ENCODE assay signal across 8 mouse cellular contexts in the genomic region with DNA sequence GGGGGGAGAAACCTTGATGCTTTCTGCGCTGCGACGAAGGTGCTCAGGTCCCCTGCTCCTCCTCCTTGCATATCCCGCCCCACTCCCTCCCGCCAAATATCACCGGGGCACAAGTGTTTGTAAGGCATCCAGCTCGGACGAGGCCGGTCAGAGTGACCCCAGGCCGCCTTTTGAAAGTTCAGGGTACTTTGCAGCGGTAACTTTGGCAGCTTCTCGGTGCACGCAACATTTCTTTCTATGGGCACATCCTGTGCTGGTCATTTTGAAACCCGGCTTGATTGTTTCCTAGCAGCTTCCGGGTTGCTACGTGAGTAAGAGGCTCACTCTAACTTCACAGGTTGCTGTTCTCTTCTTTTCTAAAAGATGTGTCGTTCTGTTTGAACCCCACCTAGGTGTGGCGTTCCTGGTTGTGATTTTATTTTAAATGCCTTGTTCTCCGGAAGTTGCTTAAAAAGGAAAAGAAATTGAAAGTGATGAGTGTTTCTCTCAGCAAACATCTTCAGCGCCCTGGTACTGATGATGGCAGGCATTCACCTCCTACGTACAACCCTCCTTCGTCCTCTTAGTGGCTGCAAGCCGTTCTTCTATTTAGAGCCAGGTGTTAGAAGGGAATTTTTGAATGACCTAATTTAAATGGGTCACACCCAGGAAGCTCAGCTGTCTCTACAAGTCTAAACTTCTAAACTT. TPM values are rescaled to one million over a fixed set of nuclear protein-coding genes. Genes with fewer than 3 reads are reported as not detected.
DNase-seq lines count a peak whose midpoint lies in the region; ATAC-seq and TF ChIP-seq lines count a peak whose summit lies in the region.

No protein-coding gene starts in this region.

- TF ChIP-seq POLR2A in thymus, adult 2 months (IDR thresholded peaks at IDR 0.05; ENCODE audit: control insufficient read depth, extremely low read depth, insufficient read depth, low read length, poor library complexity), result no peak
- TF ChIP-seq POLR2A in myocyte (IDR thresholded peaks at IDR 0.05; ENCODE audit: insufficient read length, low read depth), result no peak

- peak; percentile 33 for DNase-seq in thymus, adult 2 months
- no peak for DNase-seq in thymus, postnatal 10 days (ENCODE audit: low spot score in 2 of 2)
- DNase-seq in embryo, embryonic 11 days, result peak; percentile 29
- DNase-seq in heart, postnatal 10 days, result peak; percentile 15 to 36
- no peak for DNase-seq in layer of hippocampus, postnatal 36 days
- no peak for DNase-seq in right cerebral cortex, postnatal 10 days (ENCODE audit: low spot score in 2 of 2)

- peak overlapping the region; percentile 100 for H3K4me2 ChIP-seq in limb, embryonic 15.5 days
- H3K4me2 ChIP-seq in myocyte (ENCODE audit: low read depth), result peak overlapping the region; percentile 96

- no peak for ATAC-seq in limb, embryonic 15.5 days (ENCODE audit: insufficient number of reproducible peaks, low FRiP score, low TSS enrichment, low read depth)

- no peaks in the 10 kb centered on the region for H3K36me3 ChIP-seq in thymus, adult 2 months (ENCODE audit: control insufficient read depth, insufficient read depth, low read length)
- H3K36me3 ChIP-seq in limb, embryonic 15.5 days, result no peaks in the 10 kb centered on the region
- no peaks in the 10 kb centered on the region for H3K36me3 ChIP-seq in myocyte (ENCODE audit: control insufficient read depth, insufficient read depth)

- peaks cover 23% of the 10 kb centered on the region for H3K79me2 ChIP-seq in myocyte (ENCODE audit: control insufficient read depth, insufficient read depth)

- H3K27ac ChIP-seq in thymus, adult 2 months (ENCODE audit: control insufficient read depth, insufficient read depth, low read length), result peak overlapping the region; percentile 33; the same call in 1 of the 2 replicates
- no peak overlapping the region for H3K27ac ChIP-seq in limb, embryonic 15.5 days

- peaks cover 7% of the 10 kb centered on the region; the same call in 1 of the 2 replicates for H3K27me3 ChIP-seq in thymus, adult 2 months (ENCODE audit: control insufficient read depth, insufficient read depth, low read length)
- H3K27me3 ChIP-seq in limb, embryonic 15.5 days, result peaks cover 40% of the 10 kb centered on the region
- no peaks in the 10 kb centered on the region for H3K27me3 ChIP-seq in myocyte (ENCODE audit: control insufficient read depth, insufficient read depth, insufficient read length)

- H3K9ac ChIP-seq in limb, embryonic 15.5 days, result 0 out of 2 replicates have a peak overlapping the region, but pooled peaks have one; percentile 14

- intact Hi-C loops in heart, postnatal 10 days (cut with DNase I), result no loop called here

- TF ChIP-seq CTCF in thymus, adult 2 months (IDR thresholded peaks at IDR 0.05; ENCODE audit: borderline replicate concordance, control insufficient read depth, extremely low read depth, insufficient read depth, low read length, poor library complexity), result no peak

- H3K4me3 ChIP-seq in thymus, adult 2 months (ENCODE audit: control insufficient read depth, insufficient read depth, low read length), result peak overlapping the region; percentile 58
- peak overlapping the region; percentile 57 for H3K4me3 ChIP-seq in limb, embryonic 15.5 days
- peak overlapping the region; percentile 82 for H3K4me3 ChIP-seq in myocyte

- H3ac ChIP-seq in myocyte (ENCODE audit: control insufficient read depth, insufficient read length), result peak overlapping the region; percentile 56

- peaks cover 29% of the 10 kb centered on the region for H3K4me1 ChIP-seq in thymus, adult 2 months (replicated peaks; ENCODE audit: control insufficient read depth, insufficient read depth, low read length)
- H3K4me1 ChIP-seq in limb, embryonic 15.5 days, result peaks cover 23% of the 10 kb centered on the region

- H3K9me3 ChIP-seq in limb, embryonic 15.5 days, result no peaks in the 10 kb centered on the region

- under 1% methylated on average over 23 of the region's 23 CpGs for WGBS in thymus, adult 2 months
- WGBS in limb, embryonic 15.5 days, result 2% methylated on average over 23 of the region's 23 CpGs

TF ChIP-seq in myocyte, 11 proteins besides CTCF, POLR2A, EP300 and RAD21:
- TF ChIP-seq CEBPB (IDR thresholded peaks at IDR 0.05; ENCODE audit: insufficient read depth, poor library complexity, severe bottlenecking), result no peak

RNA-seq across cellular contexts. Expression of a gene that starts 4.7 kb away (rescaled TPM):
- polyA plus RNA-seq in thymus, adult 2 months (2012; rRNA removed), result 17.0 and 18.4 TPM in 2 replicates
- 10 to 100 TPM; 33.3 to 41.1 TPM for total RNA-seq in heart, postnatal 10 days (2021)
- polyA plus RNA-seq in limb, embryonic 15.5 days (2015; fragmentation: Nextera tagmentation; extraction: Ambion mirVana), result 16.4 and 18.4 TPM in 2 replicates
- polyA plus RNA-seq in myocyte (2012; fragmentation: generic; extraction: Trizol), result 41.8 TPM
- 10 to 100 TPM; 29.1 to 29.9 TPM for total RNA-seq in layer of hippocampus, postnatal 36 days (2021)

Comparison
In these comparisons a context has a peak if more than half of its experiments do, and no peak if none do; other contexts are left out.
1. DNase-seq: peak in thymus, adult 2 months (single experiment), embryo, embryonic 11 days (single experiment) and heart, postnatal 10 days (2 of 2); none in thymus, postnatal 10 days (0 of 2), layer of hippocampus, postnatal 36 days (0 of 2) and right cerebral cortex, postnatal 10 days (0 of 2).
2. Peak in every context shown above with its lines, with median percentiles within 50 percentile points of each other: H3K4me3 ChIP-seq.